Comparison of ENCODE assay signal across 22 mouse cellular contexts in the genomic region with DNA sequence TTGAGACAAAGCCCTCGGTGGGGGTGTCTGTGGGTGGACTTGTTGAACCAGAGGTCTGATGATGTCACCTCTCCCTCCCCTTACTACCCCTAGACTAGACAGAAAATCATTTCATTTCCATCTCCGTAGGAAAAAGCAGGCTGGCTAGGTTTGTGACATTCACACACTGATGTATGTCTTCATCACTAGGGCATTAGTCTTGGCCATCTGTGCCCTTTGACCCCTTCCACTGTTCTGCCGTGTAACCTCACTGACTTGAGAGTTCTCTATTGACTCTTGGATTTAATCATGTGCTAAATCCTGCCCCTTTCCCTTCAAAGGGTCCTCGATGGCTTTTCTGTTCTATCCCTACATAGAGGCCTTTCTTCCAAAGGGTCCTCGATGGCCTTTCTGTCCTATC.
"Had no signal": no experiment of that assay in that cellular context is flagged by ENCODE, and none has a peak within 500 bp of the region (broad histone marks: within the 10 kb centered on the region; RNA-seq: fewer than 3 reads in every experiment).

No protein-coding gene starts in this region.

- H3K9ac ChIP-seq: liver, postnatal 0 days; lung, embryonic 15.5 days; neural tube, embryonic 13.5 days; neural tube, embryonic 15.5 days had no signal

- H3K27ac ChIP-seq: lung, embryonic 15.5 days; macrophage; neural tube, embryonic 13.5 days; neural tube, embryonic 15.5 days had no signal

- H3K27me3 ChIP-seq: lung, embryonic 15.5 days; neural tube, embryonic 13.5 days; neural tube, embryonic 15.5 days had no signal

- H3K9me3 ChIP-seq: lung, embryonic 15.5 days; neural tube, embryonic 13.5 days; neural tube, embryonic 15.5 days had no signal

- H3K4me3 ChIP-seq: lung, embryonic 15.5 days; megakaryocyte, embryonic 14.5 days; myocyte; neural tube, embryonic 13.5 days; neural tube, embryonic 15.5 days had no signal

- H3K4me1 ChIP-seq: megakaryocyte, embryonic 14.5 days; neural tube, embryonic 15.5 days had no signal

- ATAC-seq: liver, postnatal 0 days; lung, postnatal 0 days; midbrain, embryonic 16.5 days had no signal

- DNase-seq: liver, postnatal 0 days; lung, adult 2 months; lung, postnatal 14 days; lung, postnatal 36 days; midbrain, embryonic 14.5 days; retina, postnatal 1 day; right cerebral cortex, adult 18-20 months; right cerebral cortex, postnatal 25 days; right cerebral cortex, postnatal 4 days; spleen, adult 18-20 months; thymus, adult 18-20 months; thymus, postnatal 14 days; thymus, postnatal 36 days had no signal

- H3K4me2 ChIP-seq: lung, embryonic 15.5 days; midbrain, embryonic 11.5 days; neural tube, embryonic 13.5 days; neural tube, embryonic 15.5 days had no signal
